Mouse (Mus musculus): ENCODE data around the gene Fntb. TPM values are rescaled to one million over a fixed set of nuclear protein-coding genes. Genes with fewer than 3 reads are reported as not detected.

The Fntb gene
- polyA plus RNA-seq, 1 experiment from 2014 or later, result 18.9 TPM

- TF ChIP-seq CTCF (IDR thresholded peaks at IDR 0.05), result no peak
- TF ChIP-seq EP300 (IDR thresholded peaks at IDR 0.05), result no peak
- WGBS, result 82% methylated on average over 2 of the region's 2 CpGs
- Histone ChIP-seq H3K4me3 (ENCODE audit: low read depth, low read length) (no peak overlapping the region), H3K4me1 (ENCODE audit: insufficient read depth, low read depth, low read length) (no peaks in the 10 kb centered on the region), H3K36me3 (ENCODE audit: insufficient read depth, low read length) (peaks cover 39% of the 10 kb centered on the region), H3K27me3 (replicated peaks; ENCODE audit: insufficient read depth, low read length) (no peaks in the 10 kb centered on the region), H3K4me2 (replicated peaks; ENCODE audit: low read depth, low read length) (no peak overlapping the region), H3K9me3 (ENCODE audit: low read length) (no peaks in the 10 kb centered on the region), H3K9ac (replicated peaks; ENCODE audit: low read depth) (no peak overlapping the region), H3K27ac (ENCODE audit: low read length) (no peak overlapping the region)
- DNase-seq (ENCODE audit: low spot score), result no peak
- ATAC-seq, result no peak
These were observed 177.1 kb downstream of the Fntb start for GRCm38 (mm10) chr12:76942476-76942875.

GRCm38 (mm10) chr12:76943046-76943445 lies 177.7 kb downstream of the Fntb start:
- no peak overlapping the region for H3K27ac ChIP-seq (ENCODE audit: low read length)
- no peak for TF ChIP-seq EP300 (IDR thresholded peaks at IDR 0.05)
- TF ChIP-seq CTCF (IDR thresholded peaks at IDR 0.05), result no peak
- H3K4me2 ChIP-seq (replicated peaks; ENCODE audit: low read depth, low read length), result no peak overlapping the region
- ATAC-seq (no peak), DNase-seq (ENCODE audit: low spot score) (no peak)
- no peaks in the 10 kb centered on the region for H3K27me3 ChIP-seq (replicated peaks; ENCODE audit: insufficient read depth, low read length)
- 73% methylated on average over 3 of the region's 3 CpGs for WGBS
- no peaks in the 10 kb centered on the region for H3K4me1 ChIP-seq (ENCODE audit: insufficient read depth, low read depth, low read length)
- no peak overlapping the region for H3K9ac ChIP-seq (replicated peaks; ENCODE audit: low read depth)
- no peaks in the 10 kb centered on the region for H3K9me3 ChIP-seq (ENCODE audit: low read length)
- H3K4me3 ChIP-seq (ENCODE audit: low read depth, low read length), result no peak overlapping the region
- peaks cover 39% of the 10 kb centered on the region for H3K36me3 ChIP-seq (ENCODE audit: insufficient read depth, low read length)

- Histone ChIP-seq H3K36me3 (ENCODE audit: insufficient read depth, low read length) (peaks cover 37% of the 10 kb centered on the region), H3K27ac (ENCODE audit: low read length) (no peak overlapping the region), H3K27me3 (replicated peaks; ENCODE audit: insufficient read depth, low read length) (no peaks in the 10 kb centered on the region), H3K9ac (replicated peaks; ENCODE audit: low read depth) (no peak overlapping the region), H3K4me2 (replicated peaks; ENCODE audit: low read depth, low read length) (no peak overlapping the region), H3K4me1 (ENCODE audit: insufficient read depth, low read depth, low read length) (no peaks in the 10 kb centered on the region), H3K9me3 (ENCODE audit: low read length) (no peaks in the 10 kb centered on the region), H3K4me3 (ENCODE audit: low read depth, low read length) (no peak overlapping the region)
- ATAC-seq, result no peak
- DNase-seq (ENCODE audit: low spot score), result no peak
- no peak for TF ChIP-seq CTCF (IDR thresholded peaks at IDR 0.05)
- no peak for TF ChIP-seq EP300 (IDR thresholded peaks at IDR 0.05)
- WGBS, result 79% methylated on average over 6 of the region's 6 CpGs
These were observed 178.1 kb downstream of the Fntb start for GRCm38 (mm10) chr12:76943466-76943865.

GRCm38 (mm10) chr12:76947487-76947886 lies 182.1 kb downstream of the Fntb start:
- DNase-seq (ENCODE audit: low spot score) (no peak), ATAC-seq (no peak)
- 96% methylated on average over 3 of the region's 3 CpGs for WGBS
- no peaks in the 10 kb centered on the region for H3K9me3 ChIP-seq (ENCODE audit: low read length)
- TF ChIP-seq CTCF (IDR thresholded peaks at IDR 0.05) (no peak), EP300 (IDR thresholded peaks at IDR 0.05) (no peak)
- no peak overlapping the region for H3K4me2 ChIP-seq (replicated peaks; ENCODE audit: low read depth, low read length)
- H3K9ac ChIP-seq (replicated peaks; ENCODE audit: low read depth), result no peak overlapping the region
- peaks cover 27% of the 10 kb centered on the region for H3K36me3 ChIP-seq (ENCODE audit: insufficient read depth, low read length)
- no peaks in the 10 kb centered on the region for H3K27me3 ChIP-seq (replicated peaks; ENCODE audit: insufficient read depth, low read length)
- H3K27ac ChIP-seq (ENCODE audit: low read length), result no peak overlapping the region
- no peaks in the 10 kb centered on the region; the same call in 1 of the 2 replicates for H3K4me1 ChIP-seq (ENCODE audit: insufficient read depth, low read depth, low read length)
- no peak overlapping the region for H3K4me3 ChIP-seq (ENCODE audit: low read depth, low read length)

GRCm38 (mm10) chr12:76948185-76948584 lies 182.8 kb downstream of the Fntb start:
- Histone ChIP-seq H3K4me3 (ENCODE audit: low read depth, low read length) (no peak overlapping the region), H3K9me3 (ENCODE audit: low read length) (no peaks in the 10 kb centered on the region), H3K27ac (ENCODE audit: low read length) (peak overlapping the region; percentile 59), H3K36me3 (ENCODE audit: insufficient read depth, low read length) (peaks cover 33% of the 10 kb centered on the region), H3K9ac (replicated peaks; ENCODE audit: low read depth) (no peak overlapping the region), H3K4me2 (replicated peaks; ENCODE audit: low read depth, low read length) (no peak overlapping the region), H3K4me1 (ENCODE audit: insufficient read depth, low read depth, low read length) (peaks cover 4% of the 10 kb centered on the region; the same call in 1 of the 2 replicates), H3K27me3 (replicated peaks; ENCODE audit: insufficient read depth, low read length) (no peaks in the 10 kb centered on the region)
- WGBS, result 52% methylated on average over 2 of the region's 2 CpGs
- peak; percentile 84 for ATAC-seq
- peak; percentile 72 for DNase-seq (ENCODE audit: low spot score)
- peak; percentile 86 for TF ChIP-seq EP300 (IDR thresholded peaks at IDR 0.05)
- no peak for TF ChIP-seq CTCF (IDR thresholded peaks at IDR 0.05)

GRCm38 (mm10) chr12:76948781-76949180 lies 183.4 kb downstream of the Fntb start:
- Histone ChIP-seq H3K27me3 (replicated peaks; ENCODE audit: insufficient read depth, low read length) (no peaks in the 10 kb centered on the region), H3K4me3 (ENCODE audit: low read depth, low read length) (no peak overlapping the region), H3K27ac (ENCODE audit: low read length) (peak overlapping the region; percentile 59), H3K4me1 (ENCODE audit: insufficient read depth, low read depth, low read length) (peaks cover 10% of the 10 kb centered on the region; the same call in 1 of the 2 replicates), H3K9ac (replicated peaks; ENCODE audit: low read depth) (no peak overlapping the region), H3K36me3 (ENCODE audit: insufficient read depth, low read length) (peaks cover 33% of the 10 kb centered on the region), H3K9me3 (ENCODE audit: low read length) (no peaks in the 10 kb centered on the region), H3K4me2 (replicated peaks; ENCODE audit: low read depth, low read length) (no peak overlapping the region)
- TF ChIP-seq EP300 (IDR thresholded peaks at IDR 0.05) (peak; percentile 61), CTCF (IDR thresholded peaks at IDR 0.05) (no peak)
- WGBS, result 47% methylated on average over 3 of the region's 3 CpGs
- ATAC-seq, result peak; percentile 81
- DNase-seq (ENCODE audit: low spot score), result peak; percentile 75

- no peaks in the 10 kb centered on the region for H3K9me3 ChIP-seq (ENCODE audit: low read length)
- WGBS, result 70% methylated on average over 5 of the region's 5 CpGs
- no peak for ATAC-seq
- H3K27ac ChIP-seq (ENCODE audit: low read length), result no peak overlapping the region
- H3K4me1 ChIP-seq (ENCODE audit: insufficient read depth, low read depth, low read length), result peaks cover 20% of the 10 kb centered on the region; the same call in 1 of the 2 replicates
- TF ChIP-seq EP300 (IDR thresholded peaks at IDR 0.05) (0 out of 2 replicates have a peak, but pooled peaks have one; percentile 22), CTCF (IDR thresholded peaks at IDR 0.05) (no peak)
- peak; percentile 57 for DNase-seq (ENCODE audit: low spot score)
- H3K4me2 ChIP-seq (replicated peaks; ENCODE audit: low read depth, low read length), result no peak overlapping the region
- no peak overlapping the region for H3K4me3 ChIP-seq (ENCODE audit: low read depth, low read length)
- H3K27me3 ChIP-seq (replicated peaks; ENCODE audit: insufficient read depth, low read length), result no peaks in the 10 kb centered on the region
- peaks cover 30% of the 10 kb centered on the region for H3K36me3 ChIP-seq (ENCODE audit: insufficient read depth, low read length)
- no peak overlapping the region for H3K9ac ChIP-seq (replicated peaks; ENCODE audit: low read depth)
These were observed 184.9 kb downstream of the Fntb start for GRCm38 (mm10) chr12:76950330-76950729.
